Mouse (Mus musculus) heart, adult 8-10 months (tissue): ENCODE measurements around the gene Col25a1. TPM values are rescaled to one million over a fixed set of nuclear protein-coding genes. Genes with fewer than 3 reads are reported as not detected.

Experiments
- DNase-seq: peaks from one replicate; pipeline ENCODE4 v3.0.0; 2022; ENCODE audit warnings: low spot score
- total RNA-seq, 4 experiments: library from RNA; stranded (reverse); gene quantifications; 2 replicates each; pipeline ENCODE4 v1.2.4; 2022

Col25a1 gene
- total RNA-seq, 4 experiments from 2014 or later, result 0.20 to 0.34 (median 0.23) TPM

GRCm38 (mm10) chr3:130161323-130161917 is 30.1 kb downstream of the Col25a1 start:
- no peak for DNase-seq

- no peak for DNase-seq
These were observed 35.6 kb downstream of the Col25a1 start for GRCm38 (mm10) chr3:130166875-130167274.

- DNase-seq, result peak; percentile 16
These were observed 41.5 kb downstream of the Col25a1 start for GRCm38 (mm10) chr3:130172764-130173163.

GRCm38 (mm10) chr3:130180181-130180940 is 49.1 kb downstream of the Col25a1 start:
- DNase-seq, result peak; percentile 46

GRCm38 (mm10) chr3:130180964-130181590 is 49.8 kb downstream of the Col25a1 start:
- DNase-seq, result no peak

- no peak for DNase-seq
These were observed 50.3 kb downstream of the Col25a1 start for GRCm38 (mm10) chr3:130181591-130181980.

- DNase-seq, result no peak
These were observed 51.1 kb downstream of the Col25a1 start for GRCm38 (mm10) chr3:130182450-130182849.

- DNase-seq, result no peak
These were observed 53.8 kb downstream of the Col25a1 start for GRCm38 (mm10) chr3:130185111-130185510.

GRCm38 (mm10) chr3:130187588-130187987 is 56.3 kb downstream of the Col25a1 start:
- no peak for DNase-seq

GRCm38 (mm10) chr3:130193450-130193849 is 62.1 kb downstream of the Col25a1 start:
- DNase-seq, result no peak

GRCm38 (mm10) chr3:130214631-130215030 is 83.3 kb downstream of the Col25a1 start:
- no peak for DNase-seq

- no peak for DNase-seq
These were observed 84.8 kb downstream of the Col25a1 start for GRCm38 (mm10) chr3:130216141-130216540.

GRCm38 (mm10) chr3:130216646-130217045 is 85.3 kb downstream of the Col25a1 start:
- no peak for DNase-seq

GRCm38 (mm10) chr3:130217705-130218104 is 86.4 kb downstream of the Col25a1 start:
- DNase-seq, result no peak

- no peak for DNase-seq
These were observed 87.0 kb downstream of the Col25a1 start for GRCm38 (mm10) chr3:130218232-130218728.

GRCm38 (mm10) chr3:130220811-130221210 is 89.5 kb downstream of the Col25a1 start:
- no peak for DNase-seq

- DNase-seq, result no peak
These were observed 96.9 kb downstream of the Col25a1 start for GRCm38 (mm10) chr3:130228186-130228585.

- DNase-seq, result no peak
These were observed 101.6 kb downstream of the Col25a1 start for GRCm38 (mm10) chr3:130232944-130233343.

GRCm38 (mm10) chr3:130235233-130235632 is 103.9 kb downstream of the Col25a1 start:
- DNase-seq, result no peak

GRCm38 (mm10) chr3:130236129-130236528 is 104.8 kb downstream of the Col25a1 start:
- DNase-seq, result no peak

GRCm38 (mm10) chr3:130237852-130238251 is 106.6 kb downstream of the Col25a1 start:
- DNase-seq, result no peak

- no peak for DNase-seq
These were observed 110.6 kb downstream of the Col25a1 start for GRCm38 (mm10) chr3:130241924-130242323.
